Mouse (Mus musculus): Measurements from ENCODE around the gene Rsbn1l. TPM values are rescaled to one million over a fixed set of nuclear protein-coding genes. Genes with fewer than 3 reads are reported as not detected.

The Rsbn1l gene
- 5.8 and 6.3 TPM in 2 replicates for polyA plus RNA-seq (2015; fragmentation: Nextera tagmentation; extraction: Ambion mirVana)

DNA sequence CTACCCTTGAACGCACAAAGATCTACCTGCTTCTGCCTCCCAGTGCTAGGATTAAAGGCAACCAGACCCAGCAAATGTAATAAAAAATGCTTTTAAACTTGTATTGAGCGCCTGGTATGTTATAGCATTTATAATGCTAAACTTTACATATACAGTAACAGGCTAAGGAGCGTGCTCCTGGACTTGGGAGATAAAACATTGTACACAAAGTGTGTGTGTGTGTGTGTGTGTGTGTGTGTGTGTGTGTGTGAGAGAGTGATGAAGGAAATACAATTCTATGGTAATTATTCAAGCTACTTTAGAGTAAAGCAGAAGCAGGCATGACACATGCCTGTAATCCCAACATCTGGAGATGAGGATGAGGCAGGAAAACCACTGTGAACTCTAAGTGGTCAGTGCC lies at the start of gene Rsbn1l:
Rsbn1l (minus strand) TSS at position 101 of the 400 bp plus-strand sequence.
- Histone ChIP-seq H3K9ac (no peak within 1 kb of the TSS), H3K27ac (no peak within 1 kb of the TSS), H3K36me3 (ENCODE audit: poor library complexity, severe bottlenecking) (peaks cover 5% of the 10 kb centered on the region; the same call in 1 of the 2 replicates), H3K4me2 (no peak within 1 kb of the TSS), H3K4me1 (peaks cover 15% of the 10 kb centered on the region; the same call in 1 of the 2 replicates), H3K27me3 (no peaks in the 10 kb centered on the region), H3K4me3 (no peak within 1 kb of the TSS), H3K9me3 (replicated peaks) (0 out of 2 replicates have a peak, but pooled peaks cover 5% of the 10 kb centered on the region)
- ATAC-seq: no peak
- 94% methylated on average over 3 of the region's 3 CpGs for WGBS

GRCm38 (mm10) chr5:21002723-21003122 lies 46.5 kb upstream of the Rsbn1l start:
- no peak for ATAC-seq
- peaks cover 74% of the 10 kb centered on the region for H3K36me3 ChIP-seq (ENCODE audit: poor library complexity, severe bottlenecking)

DNA sequence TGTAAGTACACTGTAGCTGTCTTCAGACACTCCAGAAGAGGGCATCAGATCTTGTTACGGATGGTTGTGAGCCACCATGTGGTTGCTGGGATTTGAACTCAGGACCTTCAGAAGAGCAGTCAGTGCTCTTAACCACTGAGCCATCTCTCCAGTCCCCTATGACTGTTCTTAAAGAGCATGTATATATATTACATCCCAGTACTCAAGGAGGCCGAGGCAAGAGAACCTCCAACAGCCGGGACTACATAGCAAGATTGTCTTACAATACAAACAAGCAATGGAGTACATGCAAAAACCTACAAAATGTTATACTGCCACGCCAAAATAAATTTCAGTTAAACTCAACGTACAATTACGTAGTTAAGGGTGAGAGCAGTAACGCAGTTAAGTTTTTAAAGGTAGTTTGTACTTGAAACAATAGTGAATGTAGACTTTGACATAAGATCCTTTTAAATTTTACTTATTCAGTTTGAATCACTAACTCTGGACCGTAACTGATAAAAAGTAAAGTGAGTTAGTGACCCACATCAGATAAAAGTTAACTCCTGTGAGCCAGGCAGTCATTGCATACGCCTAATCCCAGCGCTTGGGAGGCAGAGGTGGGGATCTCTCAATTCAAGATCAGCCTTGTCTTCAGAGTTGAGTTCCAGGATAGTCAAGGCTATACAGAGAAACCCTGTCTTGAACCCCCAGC lies 45.6 kb upstream of the Rsbn1l start:
- no peak overlapping the region for H3K4me3 ChIP-seq
- peaks cover 77% of the 10 kb centered on the region for H3K36me3 ChIP-seq (ENCODE audit: poor library complexity, severe bottlenecking)
- H3K27me3 ChIP-seq: no peaks in the 10 kb centered on the region
- no peak for ATAC-seq
- H3K4me1 ChIP-seq: peaks cover 6% of the 10 kb centered on the region
- no peak overlapping the region for H3K9ac ChIP-seq
- no peaks in the 10 kb centered on the region for H3K9me3 ChIP-seq (replicated peaks)
- no peak overlapping the region for H3K27ac ChIP-seq
- 99% methylated on average over 10 of the region's 10 CpGs for WGBS
- no peak overlapping the region for H3K4me2 ChIP-seq

More at GRCm38 (mm10) chr5:21002723-21003122, 46.5 kb upstream of the Rsbn1l start:
- H3K27me3 ChIP-seq: no peaks in the 10 kb centered on the region
- no peak overlapping the region for H3K4me2 ChIP-seq
- no peaks in the 10 kb centered on the region for H3K9me3 ChIP-seq (replicated peaks)
- no peak overlapping the region for H3K27ac ChIP-seq
- no peak overlapping the region for H3K9ac ChIP-seq
- peaks cover 6% of the 10 kb centered on the region for H3K4me1 ChIP-seq
- no peak overlapping the region for H3K4me3 ChIP-seq
- WGBS: 95% methylated on average over 6 of the region's 6 CpGs

GRCm38 (mm10) chr5:20998427-20998826 lies 42.2 kb upstream of the Rsbn1l start:
- H3K36me3 ChIP-seq (ENCODE audit: poor library complexity, severe bottlenecking): peaks cover 93% of the 10 kb centered on the region
- no peak overlapping the region for H3K4me2 ChIP-seq
- H3K4me1 ChIP-seq: no peaks in the 10 kb centered on the region
- ATAC-seq: no peak
- no peak overlapping the region for H3K4me3 ChIP-seq
- 94% methylated on average over 6 of the region's 6 CpGs for WGBS
- H3K9me3 ChIP-seq (replicated peaks): no peaks in the 10 kb centered on the region
- H3K27me3 ChIP-seq: no peaks in the 10 kb centered on the region
- H3K9ac ChIP-seq: no peak overlapping the region
- H3K27ac ChIP-seq: no peak overlapping the region

DNA sequence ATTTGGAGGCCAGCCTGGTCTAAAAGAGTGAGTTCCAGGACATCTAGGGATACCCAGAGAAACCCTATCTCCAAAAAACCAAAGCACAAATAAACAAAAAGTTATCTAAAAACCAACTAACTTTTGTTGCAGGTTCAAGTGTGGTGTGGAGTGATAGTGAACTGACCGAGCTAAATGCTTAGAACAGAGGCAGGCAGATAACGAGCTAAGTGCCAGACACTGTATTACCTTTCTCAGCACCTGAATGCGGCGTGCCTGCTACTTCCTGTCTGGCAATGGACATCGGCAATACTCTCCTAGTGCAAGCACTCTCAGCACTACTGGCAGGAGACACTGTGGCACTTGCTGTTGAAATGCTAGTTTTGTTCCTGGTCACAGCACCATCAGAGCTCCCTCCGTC lies 41.4 kb upstream of the Rsbn1l start:
- H3K4me1 ChIP-seq: no peaks in the 10 kb centered on the region
- H3K4me3 ChIP-seq: no peak overlapping the region
- no peaks in the 10 kb centered on the region for H3K27me3 ChIP-seq
- peaks cover 84% of the 10 kb centered on the region for H3K36me3 ChIP-seq (ENCODE audit: poor library complexity, severe bottlenecking)
- H3K27ac ChIP-seq: no peak overlapping the region
- no peak overlapping the region for H3K9ac ChIP-seq
- no peak for ATAC-seq
- no peaks in the 10 kb centered on the region for H3K9me3 ChIP-seq (replicated peaks)
- no peak overlapping the region for H3K4me2 ChIP-seq
- 94% methylated on average over 6 of the region's 6 CpGs for WGBS

DNA sequence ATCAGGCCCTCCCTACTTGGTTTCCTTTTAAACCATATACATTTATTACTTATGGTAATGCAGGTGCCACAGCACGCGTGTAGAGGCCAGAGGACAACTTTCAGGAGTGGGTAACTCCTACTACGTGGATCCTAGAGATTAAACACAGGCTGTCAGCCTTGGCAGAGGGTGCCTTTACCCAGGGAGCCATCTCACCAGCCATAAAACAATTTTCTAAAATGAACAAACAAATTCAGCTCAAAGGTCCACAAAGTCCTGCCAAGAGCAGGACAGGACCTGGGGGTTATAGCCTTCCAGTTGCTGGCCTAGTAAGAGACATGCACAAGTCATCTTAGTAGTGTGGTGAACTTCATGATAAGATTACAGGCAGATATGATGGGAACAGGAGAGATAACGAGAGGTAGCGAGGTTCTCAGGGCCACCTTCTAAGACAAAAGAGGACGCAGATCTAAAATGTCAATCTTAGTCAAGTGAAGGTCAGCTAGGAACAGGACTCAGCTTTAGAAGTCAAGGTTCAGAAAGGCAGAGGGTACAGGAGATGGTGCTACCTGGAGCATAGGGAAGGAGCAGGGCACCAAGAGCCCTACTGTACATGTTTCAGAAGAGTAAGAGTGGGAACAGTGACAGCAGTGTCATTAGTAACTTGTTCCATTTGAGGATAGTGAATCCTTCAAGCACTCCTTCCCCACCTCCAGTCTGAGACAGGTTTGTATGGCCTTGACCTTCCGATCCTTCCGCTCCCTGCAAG lies 34.0 kb upstream of the Rsbn1l start:
- 94% methylated on average over 8 of the region's 8 CpGs for WGBS
- Histone ChIP-seq H3K27ac (no peak overlapping the region), H3K4me2 (no peak overlapping the region), H3K4me1 (no peaks in the 10 kb centered on the region), H3K36me3 (ENCODE audit: poor library complexity, severe bottlenecking) (peaks cover 77% of the 10 kb centered on the region), H3K4me3 (no peak overlapping the region), H3K27me3 (no peaks in the 10 kb centered on the region), H3K9ac (no peak overlapping the region), H3K9me3 (replicated peaks) (no peaks in the 10 kb centered on the region)
- ATAC-seq: no peak

DNA sequence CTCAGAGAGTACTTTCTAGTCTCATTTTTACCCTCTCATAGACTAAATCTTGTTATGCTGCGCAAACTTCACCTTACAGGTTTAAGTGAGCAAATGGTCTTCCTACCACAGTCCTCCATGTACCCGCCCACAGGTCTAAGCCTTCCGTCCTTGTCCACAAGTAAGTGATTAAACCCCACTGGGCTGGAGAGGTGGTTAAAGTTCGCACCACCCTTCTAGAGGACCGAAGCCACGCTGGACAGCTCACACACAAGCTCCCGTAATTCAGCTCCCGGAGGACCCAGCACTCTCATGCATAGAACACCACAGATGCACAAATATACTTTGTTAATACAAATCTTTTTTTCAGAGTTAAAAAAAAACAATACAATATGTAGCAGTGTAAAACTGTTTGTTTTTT lies 30.1 kb upstream of the Rsbn1l start:
- H3K9me3 ChIP-seq (replicated peaks): no peaks in the 10 kb centered on the region
- peaks cover 58% of the 10 kb centered on the region for H3K36me3 ChIP-seq (ENCODE audit: poor library complexity, severe bottlenecking)
- no peak overlapping the region for H3K9ac ChIP-seq
- H3K4me1 ChIP-seq: no peaks in the 10 kb centered on the region
- no peak for ATAC-seq
- H3K27me3 ChIP-seq: no peaks in the 10 kb centered on the region
- H3K4me2 ChIP-seq: no peak overlapping the region
- no peak overlapping the region for H3K4me3 ChIP-seq
- H3K27ac ChIP-seq: no peak overlapping the region
- WGBS: 95% methylated on average over 8 of the region's 8 CpGs

DNA sequence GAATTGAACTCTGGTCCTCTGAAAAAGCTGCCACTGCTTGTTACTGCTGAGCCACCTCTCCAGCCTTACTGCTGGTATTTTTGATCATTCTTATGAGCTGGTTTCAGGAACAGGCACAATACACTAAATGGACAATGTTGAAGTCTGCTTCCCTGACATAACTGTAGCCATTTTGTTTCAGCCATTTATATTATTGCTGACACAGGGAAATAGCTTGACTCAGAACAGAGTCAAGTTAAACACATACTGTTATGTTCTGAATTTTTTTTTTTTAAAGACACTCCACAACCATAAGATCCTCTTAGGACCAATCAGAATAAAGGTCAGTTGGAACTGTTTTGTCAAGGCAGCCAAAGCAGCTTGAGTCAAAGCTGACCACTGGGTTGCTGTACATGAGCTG lies 27.3 kb upstream of the Rsbn1l start:
- Histone ChIP-seq H3K4me2 (no peak overlapping the region), H3K9me3 (replicated peaks) (no peaks in the 10 kb centered on the region), H3K27me3 (no peaks in the 10 kb centered on the region), H3K27ac (no peak overlapping the region), H3K9ac (no peak overlapping the region), H3K36me3 (ENCODE audit: poor library complexity, severe bottlenecking) (peaks cover 33% of the 10 kb centered on the region), H3K4me1 (no peaks in the 10 kb centered on the region), H3K4me3 (no peak overlapping the region)
- ATAC-seq: no peak

GRCm38 (mm10) chr5:20974690-20975089 lies 18.5 kb upstream of the Rsbn1l start:
- H3K27ac ChIP-seq: no peak overlapping the region
- 84% methylated on average over 4 of the region's 4 CpGs for WGBS
- no peaks in the 10 kb centered on the region for H3K36me3 ChIP-seq (ENCODE audit: poor library complexity, severe bottlenecking)
- H3K4me3 ChIP-seq: no peak overlapping the region
- H3K4me1 ChIP-seq: no peaks in the 10 kb centered on the region
- no peaks in the 10 kb centered on the region for H3K27me3 ChIP-seq
- H3K9me3 ChIP-seq (replicated peaks): no peaks in the 10 kb centered on the region
- H3K4me2 ChIP-seq: no peak overlapping the region
- no peak overlapping the region for H3K9ac ChIP-seq
- no peak for ATAC-seq

- Histone ChIP-seq H3K9me3 (replicated peaks) (no peaks in the 10 kb centered on the region), H3K9ac (no peak overlapping the region), H3K27ac (no peak overlapping the region), H3K36me3 (ENCODE audit: poor library complexity, severe bottlenecking) (no peaks in the 10 kb centered on the region), H3K4me2 (no peak overlapping the region), H3K4me1 (no peaks in the 10 kb centered on the region), H3K4me3 (no peak overlapping the region), H3K27me3 (no peaks in the 10 kb centered on the region)
- 22% methylated on average over 6 of the region's 7 CpGs for WGBS
- ATAC-seq: no peak
Measured at GRCm38 (mm10) chr5:20973999-20974398, 17.8 kb upstream of the Rsbn1l start.

- Histone ChIP-seq H3K4me2 (no peak overlapping the region), H3K27ac (no peak overlapping the region), H3K4me1 (no peaks in the 10 kb centered on the region), H3K4me3 (no peak overlapping the region), H3K9me3 (replicated peaks) (no peaks in the 10 kb centered on the region), H3K27me3 (no peaks in the 10 kb centered on the region), H3K36me3 (ENCODE audit: poor library complexity, severe bottlenecking) (no peaks in the 10 kb centered on the region), H3K9ac (no peak overlapping the region)
- ATAC-seq: no peak
- 71% methylated on average over 5 of the region's 5 CpGs for WGBS
Measured at GRCm38 (mm10) chr5:20973069-20973468, 16.9 kb upstream of the Rsbn1l start.

- H3K4me3 ChIP-seq: no peak overlapping the region
- H3K27me3 ChIP-seq: no peaks in the 10 kb centered on the region
- no peak overlapping the region for H3K9ac ChIP-seq
- H3K9me3 ChIP-seq (replicated peaks): no peaks in the 10 kb centered on the region
- H3K4me2 ChIP-seq: no peak overlapping the region
- no peak overlapping the region for H3K27ac ChIP-seq
- H3K36me3 ChIP-seq (ENCODE audit: poor library complexity, severe bottlenecking): no peaks in the 10 kb centered on the region
- no peaks in the 10 kb centered on the region for H3K4me1 ChIP-seq
- no peak for ATAC-seq
- 79% methylated on average over 9 of the region's 9 CpGs for WGBS
Measured at GRCm38 (mm10) chr5:20968963-20969362, 12.8 kb upstream of the Rsbn1l start.
